Mouse (Mus musculus): ENCODE results near the gene Brinp2. TPM values are rescaled to one million over a fixed set of nuclear protein-coding genes. Genes with fewer than 3 reads are reported as not detected.
A peak's percentile ranks its signal among the peaks of the same experiment; 100 is the strongest.

The Brinp2 gene
- polyA plus RNA-seq, 1 experiment from 2014 or later, result 2.7 TPM

DNA sequence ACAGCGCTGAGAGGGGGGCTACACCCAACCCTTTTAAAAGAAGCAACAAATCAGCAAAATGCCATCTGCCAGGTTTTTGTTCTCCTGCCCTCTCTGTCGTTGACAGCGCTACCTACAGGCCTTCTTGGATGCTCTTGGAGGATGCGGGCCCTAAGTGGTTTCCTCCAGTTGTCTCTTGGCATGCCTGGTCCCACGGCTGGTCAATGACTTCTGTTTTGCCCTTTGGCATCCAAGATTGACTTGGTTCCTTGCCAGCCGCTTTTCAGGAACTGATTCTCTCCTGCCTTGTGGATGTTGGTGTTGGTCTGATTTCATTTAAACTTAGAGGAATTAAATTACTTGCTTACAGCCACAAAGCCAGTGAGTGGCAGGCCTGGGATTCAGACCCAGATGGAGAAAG, 32.8 kb downstream of the Brinp2 start:
- Histone ChIP-seq H3K9me3 (ENCODE audit: control insufficient read depth, low read length) (no peaks in the 10 kb centered on the region), H3K9ac (ENCODE audit: low read depth, low read length) (no peak overlapping the region), H3K4me1 (replicated peaks; ENCODE audit: control insufficient read depth, insufficient read depth, low read length) (no peaks in the 10 kb centered on the region), H3K27me3 (ENCODE audit: control insufficient read depth, insufficient read depth, low read length) (no peaks in the 10 kb centered on the region), H3K36me3 (ENCODE audit: control insufficient read depth, insufficient read depth, low read length) (no peaks in the 10 kb centered on the region), H3K4me3 (ENCODE audit: low read depth, low read length) (no peak overlapping the region), H3K27ac (ENCODE audit: low read depth, low read length) (no peak overlapping the region), H3K4me2 (replicated peaks; ENCODE audit: low read depth, low read length) (no peak overlapping the region)
- DNase-seq (ENCODE audit: low spot score), result no peak
- no peak for ATAC-seq (ENCODE audit: low FRiP score)
- 80% methylated on average over 6 of the region's 6 CpGs for WGBS

DNA sequence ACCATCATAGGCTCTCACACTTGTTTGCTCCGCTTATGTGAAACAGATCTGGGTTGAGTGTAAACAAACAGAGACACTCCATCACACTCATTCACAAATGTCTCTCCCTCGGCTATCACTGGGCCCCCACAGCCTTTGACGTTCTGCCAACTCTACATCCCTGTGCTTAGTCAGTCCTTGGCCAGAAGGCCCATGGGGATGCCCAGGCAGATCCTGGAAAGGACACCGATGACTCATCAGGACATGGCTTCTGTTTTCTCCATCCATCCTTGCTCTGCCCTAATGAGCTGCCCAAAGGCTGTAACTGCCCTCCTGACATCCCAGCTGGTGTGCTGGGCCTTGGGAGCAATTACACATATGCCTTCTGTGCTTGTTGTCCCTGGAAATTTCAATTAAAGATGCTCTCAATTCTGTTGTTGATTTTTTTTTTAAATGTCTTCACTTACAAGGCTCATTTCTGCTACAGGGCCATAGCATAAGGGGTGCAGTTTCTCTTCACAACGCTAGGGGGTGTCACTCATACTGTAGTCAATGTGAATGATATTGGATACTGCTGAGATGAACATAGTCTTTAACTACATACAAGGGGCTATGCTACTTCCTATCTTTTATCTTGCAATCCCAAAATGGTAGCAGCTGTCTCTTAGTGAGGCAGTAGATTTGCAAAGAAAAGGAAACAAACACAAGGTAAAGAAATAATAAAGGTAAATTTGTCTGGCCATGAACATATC, 45.5 kb downstream of the Brinp2 start:
- Histone ChIP-seq H3K4me2 (replicated peaks; ENCODE audit: low read depth, low read length) (no peak overlapping the region), H3K27me3 (ENCODE audit: control insufficient read depth, insufficient read depth, low read length) (no peaks in the 10 kb centered on the region), H3K27ac (ENCODE audit: low read depth, low read length) (no peak overlapping the region), H3K9me3 (ENCODE audit: control insufficient read depth, low read length) (no peaks in the 10 kb centered on the region), H3K4me3 (ENCODE audit: low read depth, low read length) (no peak overlapping the region), H3K4me1 (replicated peaks; ENCODE audit: control insufficient read depth, insufficient read depth, low read length) (no peaks in the 10 kb centered on the region), H3K36me3 (ENCODE audit: control insufficient read depth, insufficient read depth, low read length) (no peaks in the 10 kb centered on the region), H3K9ac (ENCODE audit: low read depth, low read length) (no peak overlapping the region)
- no peak for DNase-seq (ENCODE audit: low spot score)
- ATAC-seq (ENCODE audit: low FRiP score), result no peak
- 71% methylated on average over 5 of the region's 5 CpGs for WGBS

DNA sequence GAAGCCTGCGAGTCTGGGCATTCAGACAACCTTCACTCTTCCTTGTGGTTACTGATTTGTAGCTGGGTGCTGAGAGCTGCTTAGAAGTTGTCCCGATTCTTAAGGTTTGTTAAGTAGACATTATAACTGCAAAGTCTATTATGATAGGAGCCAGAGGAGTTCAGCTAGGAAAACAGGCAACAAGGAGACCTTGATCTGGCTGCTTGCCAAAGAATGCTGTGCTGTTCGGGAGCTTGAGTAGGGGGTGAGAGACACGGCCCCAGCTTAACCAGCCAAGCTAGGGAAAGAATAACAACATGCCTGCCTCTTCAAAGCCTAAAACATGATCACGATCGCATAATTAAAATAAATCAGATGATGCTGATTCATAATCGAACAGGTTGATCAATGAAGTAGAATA, 59.1 kb downstream of the Brinp2 start:
- 73% methylated on average over 7 of the region's 7 CpGs for WGBS
- no peak for DNase-seq (ENCODE audit: low spot score)

DNA sequence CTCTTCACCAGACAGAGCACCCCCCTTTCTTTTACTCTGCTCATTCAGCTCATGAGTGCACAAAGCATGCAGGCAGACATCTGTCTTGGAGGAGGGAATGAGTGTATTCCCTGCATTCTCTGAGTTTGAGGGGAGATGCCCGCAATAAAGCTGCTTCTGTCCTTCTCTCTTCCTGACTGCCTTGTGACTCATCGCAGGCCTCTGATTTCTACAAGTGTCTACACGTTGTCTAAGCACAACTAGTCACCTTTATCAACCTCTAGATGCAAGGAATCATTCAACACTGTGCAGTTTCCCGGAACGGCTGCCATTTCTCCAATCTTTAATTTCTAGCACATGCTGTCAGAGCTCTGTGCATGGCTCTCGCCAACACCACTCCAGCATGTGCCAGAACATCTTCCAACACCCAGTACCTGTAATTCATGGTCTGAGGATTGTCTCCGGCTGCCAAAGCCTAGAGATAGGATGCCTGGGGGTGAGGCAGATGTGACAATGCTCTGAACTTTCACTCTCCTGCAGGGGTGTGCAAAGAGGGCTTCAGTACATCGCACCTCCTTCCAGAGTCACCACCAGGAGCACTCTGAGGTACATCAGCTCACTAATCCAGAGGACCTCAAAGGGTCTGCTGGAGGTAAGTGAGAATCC, 59.7 kb downstream of the Brinp2 start:
- Histone ChIP-seq H3K27me3 (ENCODE audit: control insufficient read depth, insufficient read depth, low read length) (no peaks in the 10 kb centered on the region), H3K9ac (ENCODE audit: low read depth, low read length) (no peak overlapping the region), H3K36me3 (ENCODE audit: control insufficient read depth, insufficient read depth, low read length) (no peaks in the 10 kb centered on the region), H3K27ac (ENCODE audit: low read depth, low read length) (no peak overlapping the region), H3K4me2 (replicated peaks; ENCODE audit: low read depth, low read length) (no peak overlapping the region), H3K4me3 (ENCODE audit: low read depth, low read length) (no peak overlapping the region), H3K9me3 (ENCODE audit: control insufficient read depth, low read length) (no peaks in the 10 kb centered on the region), H3K4me1 (replicated peaks; ENCODE audit: control insufficient read depth, insufficient read depth, low read length) (no peaks in the 10 kb centered on the region)
- DNase-seq (ENCODE audit: low spot score), result no peak
- 85% methylated on average over 8 of the region's 8 CpGs for WGBS
- ATAC-seq (ENCODE audit: low FRiP score), result no peak

More for the DNA sequence above, 59.1 kb downstream of the Brinp2 start:
- no peak for ATAC-seq (ENCODE audit: low FRiP score)
- Histone ChIP-seq H3K27me3 (ENCODE audit: control insufficient read depth, insufficient read depth, low read length) (no peaks in the 10 kb centered on the region), H3K36me3 (ENCODE audit: control insufficient read depth, insufficient read depth, low read length) (no peaks in the 10 kb centered on the region), H3K27ac (ENCODE audit: low read depth, low read length) (no peak overlapping the region), H3K4me3 (ENCODE audit: low read depth, low read length) (no peak overlapping the region), H3K9me3 (ENCODE audit: control insufficient read depth, low read length) (no peaks in the 10 kb centered on the region), H3K9ac (ENCODE audit: low read depth, low read length) (no peak overlapping the region), H3K4me2 (replicated peaks; ENCODE audit: low read depth, low read length) (no peak overlapping the region), H3K4me1 (replicated peaks; ENCODE audit: control insufficient read depth, insufficient read depth, low read length) (no peaks in the 10 kb centered on the region)

DNA sequence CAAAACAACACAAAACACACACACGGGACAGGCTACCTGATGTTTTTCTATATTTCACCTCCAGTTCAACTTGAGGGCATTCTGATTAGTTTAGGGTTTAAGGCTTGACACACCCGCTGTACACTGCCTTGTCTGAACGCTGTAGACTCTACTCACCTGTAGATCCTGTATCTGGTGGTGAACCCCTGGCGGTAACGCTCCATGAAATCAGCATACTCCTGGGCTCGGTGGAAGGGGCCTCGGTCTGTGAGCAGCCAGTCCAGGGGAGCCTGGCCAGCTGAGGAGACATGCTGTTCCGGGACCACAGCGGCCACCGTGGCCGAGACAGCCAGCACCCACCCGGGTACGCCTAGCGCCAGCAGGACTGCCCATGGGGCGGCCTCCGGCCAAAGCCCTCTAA, 60.9 kb downstream of the Brinp2 start:
- no peak overlapping the region for H3K4me3 ChIP-seq (ENCODE audit: low read depth, low read length)
- H3K27me3 ChIP-seq (ENCODE audit: control insufficient read depth, insufficient read depth, low read length), result no peaks in the 10 kb centered on the region
- ATAC-seq (ENCODE audit: low FRiP score) (no peak), DNase-seq (ENCODE audit: low spot score) (no peak)
- no peaks in the 10 kb centered on the region for H3K9me3 ChIP-seq (ENCODE audit: control insufficient read depth, low read length)
- no peak overlapping the region for H3K9ac ChIP-seq (ENCODE audit: low read depth, low read length)
- H3K36me3 ChIP-seq (ENCODE audit: control insufficient read depth, insufficient read depth, low read length), result no peaks in the 10 kb centered on the region
- H3K27ac ChIP-seq (ENCODE audit: low read depth, low read length), result no peak overlapping the region
- no peak overlapping the region for H3K4me2 ChIP-seq (replicated peaks; ENCODE audit: low read depth, low read length)
- WGBS, result 27% methylated on average over 16 of the region's 16 CpGs
- no peaks in the 10 kb centered on the region for H3K4me1 ChIP-seq (replicated peaks; ENCODE audit: control insufficient read depth, insufficient read depth, low read length)

DNA sequence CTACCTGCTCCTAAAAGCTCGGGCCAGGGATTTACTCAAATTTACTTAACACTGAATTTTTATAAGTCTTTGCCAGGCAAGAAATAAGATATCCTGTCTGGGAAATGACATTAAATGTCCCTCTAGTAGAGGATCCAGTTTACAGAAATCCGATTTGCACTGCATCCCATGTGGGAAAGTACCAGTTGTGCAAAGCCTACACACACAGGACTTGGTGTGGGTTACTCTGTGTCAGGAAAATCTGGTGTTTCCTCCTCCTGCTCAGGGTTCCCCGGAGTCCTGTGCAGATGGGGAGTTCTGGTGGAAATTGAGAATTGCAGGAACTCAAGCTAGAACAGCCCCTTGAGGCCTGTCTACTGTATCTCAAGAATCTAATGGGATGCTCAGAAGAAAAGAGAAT, 70.9 kb downstream of the Brinp2 start:
- no peak overlapping the region for H3K9ac ChIP-seq (ENCODE audit: low read depth, low read length)
- ATAC-seq (ENCODE audit: low FRiP score) (no peak), DNase-seq (ENCODE audit: low spot score) (no peak)
- no peak overlapping the region for H3K27ac ChIP-seq (ENCODE audit: low read depth, low read length)
- H3K4me2 ChIP-seq (replicated peaks; ENCODE audit: low read depth, low read length), result no peak overlapping the region
- H3K4me1 ChIP-seq (replicated peaks; ENCODE audit: control insufficient read depth, insufficient read depth, low read length), result no peaks in the 10 kb centered on the region
- no peaks in the 10 kb centered on the region for H3K36me3 ChIP-seq (ENCODE audit: control insufficient read depth, insufficient read depth, low read length)
- no peak overlapping the region for H3K4me3 ChIP-seq (ENCODE audit: low read depth, low read length)
- H3K9me3 ChIP-seq (ENCODE audit: control insufficient read depth, low read length), result no peaks in the 10 kb centered on the region
- no peaks in the 10 kb centered on the region for H3K27me3 ChIP-seq (ENCODE audit: control insufficient read depth, insufficient read depth, low read length)
- 90% methylated on average over 3 of the region's 3 CpGs for WGBS

DNA sequence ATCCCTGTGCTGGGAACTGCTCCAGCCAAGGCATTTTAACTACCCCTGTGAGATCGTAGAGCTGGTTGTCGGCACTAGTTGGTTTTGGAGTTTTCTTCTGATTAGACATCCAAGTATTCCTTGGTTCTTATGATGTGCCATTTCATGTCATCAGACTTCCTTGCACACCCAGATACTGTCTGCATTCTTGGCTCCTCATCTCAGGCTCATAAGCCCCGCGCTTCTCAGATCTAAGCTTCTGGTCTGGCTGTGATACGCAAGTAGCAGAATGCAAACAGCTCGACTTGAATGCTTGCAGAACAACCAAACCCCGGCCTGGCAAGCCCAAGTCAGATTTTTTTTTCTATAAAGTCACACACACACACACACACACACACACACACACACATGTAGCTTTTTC, 72.3 kb downstream of the Brinp2 start:
- Histone ChIP-seq H3K9me3 (ENCODE audit: control insufficient read depth, low read length) (no peaks in the 10 kb centered on the region), H3K27me3 (ENCODE audit: control insufficient read depth, insufficient read depth, low read length) (no peaks in the 10 kb centered on the region), H3K9ac (ENCODE audit: low read depth, low read length) (no peak overlapping the region), H3K4me3 (ENCODE audit: low read depth, low read length) (no peak overlapping the region), H3K4me1 (replicated peaks; ENCODE audit: control insufficient read depth, insufficient read depth, low read length) (no peaks in the 10 kb centered on the region), H3K4me2 (replicated peaks; ENCODE audit: low read depth, low read length) (no peak overlapping the region), H3K27ac (ENCODE audit: low read depth, low read length) (no peak overlapping the region), H3K36me3 (ENCODE audit: control insufficient read depth, insufficient read depth, low read length) (no peaks in the 10 kb centered on the region)
- 88% methylated on average over 7 of the region's 7 CpGs for WGBS
- DNase-seq (ENCODE audit: low spot score) (no peak), ATAC-seq (ENCODE audit: low FRiP score) (no peak)

DNA sequence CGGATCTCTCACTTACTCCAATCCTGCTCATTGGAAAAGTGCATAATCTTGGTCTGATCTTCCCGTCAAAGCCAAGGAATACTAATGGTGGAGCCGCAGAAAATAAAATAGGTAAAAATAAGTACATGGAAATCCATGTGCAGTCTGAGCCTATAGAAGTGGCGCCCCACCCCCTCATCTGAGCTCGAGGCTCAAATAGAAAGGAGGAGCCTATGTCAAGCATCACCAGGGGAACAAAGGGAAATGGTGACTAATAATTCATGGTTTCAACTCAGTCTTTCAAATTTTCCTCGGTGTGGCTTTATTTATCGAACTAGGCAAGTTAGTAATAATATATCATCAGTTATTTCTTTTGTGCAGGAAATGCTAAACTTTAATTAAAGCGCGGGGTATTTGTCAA, 84.1 kb downstream of the Brinp2 start:
- H3K9me3 ChIP-seq (ENCODE audit: control insufficient read depth, low read length), result no peaks in the 10 kb centered on the region
- H3K4me1 ChIP-seq (replicated peaks; ENCODE audit: control insufficient read depth, insufficient read depth, low read length), result no peaks in the 10 kb centered on the region
- H3K9ac ChIP-seq (ENCODE audit: low read depth, low read length), result no peak overlapping the region
- H3K27me3 ChIP-seq (ENCODE audit: control insufficient read depth, insufficient read depth, low read length), result no peaks in the 10 kb centered on the region
- H3K4me2 ChIP-seq (replicated peaks; ENCODE audit: low read depth, low read length), result no peak overlapping the region
- H3K36me3 ChIP-seq (ENCODE audit: control insufficient read depth, insufficient read depth, low read length), result no peaks in the 10 kb centered on the region
- no peak overlapping the region for H3K27ac ChIP-seq (ENCODE audit: low read depth, low read length)
- DNase-seq (ENCODE audit: low spot score), result no peak
- WGBS, result 84% methylated on average over 9 of the region's 9 CpGs
- no peak overlapping the region for H3K4me3 ChIP-seq (ENCODE audit: low read depth, low read length)
- ATAC-seq (ENCODE audit: low FRiP score), result no peak

DNA sequence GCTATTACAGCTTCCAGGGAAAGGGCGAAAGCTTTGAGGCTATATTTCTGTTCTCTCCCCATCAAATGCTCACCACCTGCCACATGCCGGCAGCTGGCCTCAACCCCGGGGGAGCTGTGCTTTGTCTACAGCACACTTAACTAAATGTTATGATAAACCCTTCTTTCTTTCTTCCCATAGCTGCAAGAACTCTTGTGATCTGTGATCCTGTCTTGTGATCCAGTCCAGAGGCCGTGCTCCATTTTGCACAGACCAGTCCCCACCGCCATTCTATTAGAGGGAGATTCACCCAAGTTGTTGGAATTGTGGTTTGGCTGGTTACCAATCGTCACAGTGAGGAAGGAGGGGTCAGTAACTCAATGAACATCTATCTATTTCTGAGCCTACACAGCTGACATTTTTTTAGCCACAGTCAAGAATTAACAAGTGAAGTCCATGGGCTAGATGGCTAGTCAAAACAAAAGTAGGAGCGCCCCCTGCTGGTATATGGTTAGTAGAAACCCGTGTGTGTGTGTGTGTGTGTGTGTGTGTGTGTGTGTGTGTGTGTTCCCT, 89.0 kb downstream of the Brinp2 start:
- H3K4me2 ChIP-seq (replicated peaks; ENCODE audit: low read depth, low read length), result no peak overlapping the region
- 23% methylated on average over 8 of the region's 8 CpGs for WGBS
- ATAC-seq (ENCODE audit: low FRiP score) (peak; percentile 80), DNase-seq (ENCODE audit: low spot score) (peak; percentile 84)
- H3K4me3 ChIP-seq (ENCODE audit: low read depth, low read length), result no peak overlapping the region
- H3K27me3 ChIP-seq (ENCODE audit: control insufficient read depth, insufficient read depth, low read length), result no peaks in the 10 kb centered on the region
- H3K27ac ChIP-seq (ENCODE audit: low read depth, low read length), result peak overlapping the region; percentile 40
- H3K9me3 ChIP-seq (ENCODE audit: control insufficient read depth, low read length), result no peaks in the 10 kb centered on the region
- no peak overlapping the region for H3K9ac ChIP-seq (ENCODE audit: low read depth, low read length)
- H3K4me1 ChIP-seq (replicated peaks; ENCODE audit: control insufficient read depth, insufficient read depth, low read length), result peaks cover 4% of the 10 kb centered on the region; the same call in 1 of the 2 replicates
- H3K36me3 ChIP-seq (ENCODE audit: control insufficient read depth, insufficient read depth, low read length), result no peaks in the 10 kb centered on the region
